Mouse (Mus musculus) left cerebral cortex, postnatal 4 days (tissue): ENCODE measurements around the gene Rgl1. TPM values are rescaled to one million over a fixed set of nuclear protein-coding genes. Genes with fewer than 3 reads are reported as not detected.
"Not testable (repeated sequence)": the region's sequence is repeated elsewhere in the genome, so short reads cannot be mapped to it uniquely, and the experiment has no call there.

Experiments used
- DNase-seq: peaks from one replicate; pipeline ENCODE4 v3.0.0-alpha.2; 2022
- intact Hi-C: fragments of 180-260 bp; cut with DNase I; formaldehyde crosslinking; loops from one replicate; pipeline ENCODE4 v1.15.1; 2025
- total RNA-seq, 2 experiments: library from RNA; stranded (reverse); gene quantifications; 2 replicates each; pipeline ENCODE4 v1.2.3; 2021

Gene Rgl1
- total RNA-seq, 2 experiments from 2014 or later, result 45.6 to 55.2 TPM

- intact Hi-C loops, result no loop called here
- no peak for DNase-seq
Measured at GRCm38 (mm10) chr1:152669446-152670180, 96.5 kb downstream of the Rgl1 start.

GRCm38 (mm10) chr1:152660436-152660835 lies 105.7 kb downstream of the Rgl1 start:
- DNase-seq, result no peak
- intact Hi-C loops, result no loop called here

GRCm38 (mm10) chr1:152659961-152660360 lies 106.2 kb downstream of the Rgl1 start:
- no peak for DNase-seq

GRCm38 (mm10) chr1:152656601-152657000 lies 109.5 kb downstream of the Rgl1 start:
- DNase-seq, result no peak
- intact Hi-C loops, result no loop called here

More at GRCm38 (mm10) chr1:152659961-152660360, 106.2 kb downstream of the Rgl1 start:
- intact Hi-C loops, result no loop called here

GRCm38 (mm10) chr1:152654851-152655250 lies 111.3 kb downstream of the Rgl1 start:
- DNase-seq, result no peak
- intact Hi-C loops, result no loop called here

- intact Hi-C loops, result no loop called here
- no peak for DNase-seq
Measured at GRCm38 (mm10) chr1:152651495-152651874, 114.7 kb downstream of the Rgl1 start.

GRCm38 (mm10) chr1:152650856-152651494 lies 115.2 kb downstream of the Rgl1 start:
- no peak for DNase-seq
- intact Hi-C loops, result no loop called here

- intact Hi-C loops, result no loop called here
- no peak for DNase-seq
Measured at GRCm38 (mm10) chr1:152648052-152648451, 118.1 kb downstream of the Rgl1 start.

- DNase-seq, intact Hi-C loops: not testable (repeated sequence)
Measured at GRCm38 (mm10) chr1:152642207-152642606, 123.9 kb downstream of the Rgl1 start.

- peak; percentile 94 for DNase-seq
- intact Hi-C loops, result no loop called here
Measured at GRCm38 (mm10) chr1:152640195-152640981, 125.8 kb downstream of the Rgl1 start.

- DNase-seq, result no peak
- intact Hi-C loops, result no loop called here
Measured at GRCm38 (mm10) chr1:152639344-152639743, 126.8 kb downstream of the Rgl1 start.

GRCm38 (mm10) chr1:152634638-152635037 lies 131.5 kb downstream of the Rgl1 start:
- no peak for DNase-seq
- intact Hi-C loops, result no loop called here

- intact Hi-C loops, result loop anchor here (10.0 kb wide), 1 partner anchor 95 kb away; no protein-coding TSS in a partner anchor
- DNase-seq, result no peak
Measured at GRCm38 (mm10) chr1:152629780-152630179, 136.4 kb downstream of the Rgl1 start.

- no peak for DNase-seq
- intact Hi-C loops, result loop anchor here (10.0 kb wide), 1 partner anchor 91 kb away; no protein-coding TSS in a partner anchor
Measured at GRCm38 (mm10) chr1:152625651-152626050, 140.5 kb downstream of the Rgl1 start.

GRCm38 (mm10) chr1:152624644-152625454 lies 141.3 kb downstream of the Rgl1 start:
- intact Hi-C loops, result loop anchor here (10.0 kb wide), 1 partner anchor 90 kb away; no protein-coding TSS in a partner anchor
- DNase-seq, result peak; percentile 61

GRCm38 (mm10) chr1:152623375-152624270 lies 142.5 kb downstream of the Rgl1 start:
- intact Hi-C loops, result loop anchor here (10.0 kb wide), 1 partner anchor 89 kb away; no protein-coding TSS in a partner anchor
- DNase-seq, result peak; percentile 26

- DNase-seq, result no peak
- intact Hi-C loops, result loop anchor here (10.0 kb wide), 1 partner anchor 88 kb away; no protein-coding TSS in a partner anchor
Measured at GRCm38 (mm10) chr1:152622765-152623211, 143.4 kb downstream of the Rgl1 start.

GRCm38 (mm10) chr1:152621624-152622023 lies 144.5 kb downstream of the Rgl1 start:
- intact Hi-C loops, result loop anchor here (10.0 kb wide), 1 partner anchor 87 kb away; no protein-coding TSS in a partner anchor
- DNase-seq, result no peak

- intact Hi-C loops, result no loop called here
- DNase-seq, result no peak
Measured at GRCm38 (mm10) chr1:152619396-152619795, 146.8 kb downstream of the Rgl1 start.
